7 mouse cellular contexts compared by ENCODE assay signal in the genomic region with DNA sequence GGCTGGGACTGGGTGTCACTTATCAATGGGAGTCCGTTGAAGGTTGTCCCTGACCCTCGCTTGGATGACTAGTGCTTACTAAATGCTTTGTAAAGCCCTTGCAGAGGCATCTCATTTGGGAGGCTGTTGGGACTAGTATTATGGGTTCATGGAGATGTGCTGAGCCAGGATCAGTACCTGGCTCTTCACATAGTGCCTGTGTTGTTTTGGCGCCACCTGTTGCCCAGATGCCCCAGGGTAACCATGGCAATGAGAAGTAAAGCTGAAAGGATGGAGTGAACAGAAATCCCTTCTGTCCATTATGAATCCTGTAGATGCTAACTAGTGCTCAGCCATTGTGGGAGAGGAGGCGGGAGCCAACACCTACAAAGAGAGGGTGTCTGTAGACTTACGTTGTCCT.
DNase-seq lines count a peak whose midpoint lies in the region; ATAC-seq and TF ChIP-seq lines count a peak whose summit lies in the region.

No protein-coding gene starts in this region.

- H3K4me1 ChIP-seq in kidney, adult 2 months (ENCODE audit: control insufficient read depth, insufficient read depth, low read length), result no peaks in the 10 kb centered on the region
- H3K4me1 ChIP-seq in kidney, embryonic 15.5 days, result no peaks in the 10 kb centered on the region; the same call in 1 of the 2 replicates
- H3K4me1 ChIP-seq in ES-Bruce4 (ENCODE audit: control insufficient read depth, insufficient read depth, low read length), result no peaks in the 10 kb centered on the region
- no peaks in the 10 kb centered on the region for H3K4me1 ChIP-seq in bone marrow, adult 2 months (ENCODE audit: control insufficient read depth, insufficient read depth, low read length)
- no peaks in the 10 kb centered on the region for H3K4me1 ChIP-seq in limb, embryonic 11.5 days (ENCODE audit: control insufficient read depth, insufficient read depth, low read length)
- peaks cover 3% of the 10 kb centered on the region; the same call in 1 of the 2 replicates for H3K4me1 ChIP-seq in hindbrain, embryonic 16.5 days (ENCODE audit: control insufficient read depth, insufficient read depth, low read depth, low read length)

- H3K9me3 ChIP-seq in kidney, embryonic 15.5 days (replicated peaks), result no peaks in the 10 kb centered on the region
- no peaks in the 10 kb centered on the region for H3K9me3 ChIP-seq in ES-Bruce4 (replicated peaks; ENCODE audit: control insufficient read depth, insufficient read depth, low read length, poor library complexity, severe bottlenecking)
- no peaks in the 10 kb centered on the region for H3K9me3 ChIP-seq in limb, embryonic 11.5 days (ENCODE audit: control insufficient read depth, low read length)
- H3K9me3 ChIP-seq in hindbrain, embryonic 16.5 days (ENCODE audit: control insufficient read depth, low read length), result no peaks in the 10 kb centered on the region

- no peak overlapping the region for H3K9ac ChIP-seq in kidney, embryonic 15.5 days
- H3K9ac ChIP-seq in ES-Bruce4 (ENCODE audit: low read depth, poor library complexity, severe bottlenecking), result no peak overlapping the region
- no peak overlapping the region for H3K9ac ChIP-seq in limb, embryonic 11.5 days (ENCODE audit: low read length)
- H3K9ac ChIP-seq in hindbrain, embryonic 16.5 days (ENCODE audit: low read depth, low read length), result no peak overlapping the region

- ATAC-seq in kidney, embryonic 15.5 days (replicated peaks; ENCODE audit: low FRiP score), result no peak
- ATAC-seq in limb, embryonic 11.5 days (ENCODE audit: insufficient number of reproducible peaks, low FRiP score, low TSS enrichment, low read depth), result no peak
- ATAC-seq in hindbrain, embryonic 16.5 days, result no peak

- H3K36me3 ChIP-seq in kidney, adult 2 months (ENCODE audit: control insufficient read depth, insufficient read depth, low read length), result no peaks in the 10 kb centered on the region
- no peaks in the 10 kb centered on the region for H3K36me3 ChIP-seq in kidney, embryonic 15.5 days
- H3K36me3 ChIP-seq in ES-Bruce4 (ENCODE audit: control insufficient read depth, insufficient read depth, low read length, poor library complexity, severe bottlenecking), result no peaks in the 10 kb centered on the region
- no peaks in the 10 kb centered on the region for H3K36me3 ChIP-seq in limb, embryonic 11.5 days (ENCODE audit: control insufficient read depth, insufficient read depth, low read length)
- no peaks in the 10 kb centered on the region for H3K36me3 ChIP-seq in hindbrain, embryonic 16.5 days (ENCODE audit: control insufficient read depth, insufficient read depth, low read length)

- peak; percentile 65 for DNase-seq in kidney, adult 2 months
- peak; percentile 46 for DNase-seq in limb, embryonic 11.5 days (ENCODE audit: low spot score)
- peak; percentile 55 for DNase-seq in thymus, postnatal 0 days (ENCODE audit: low spot score)

- no peak overlapping the region for H3K4me3 ChIP-seq in kidney, adult 2 months (ENCODE audit: insufficient read depth, low read depth, low read length)
- H3K4me3 ChIP-seq in kidney, embryonic 15.5 days (replicated peaks), result no peak overlapping the region
- no peak overlapping the region for H3K4me3 ChIP-seq in ES-Bruce4 (ENCODE audit: low read depth, low read length)
- no peak overlapping the region for H3K4me3 ChIP-seq in bone marrow, adult 2 months (replicated peaks; ENCODE audit: control insufficient read depth, low read depth, low read length)
- no peak overlapping the region for H3K4me3 ChIP-seq in limb, embryonic 11.5 days (ENCODE audit: low read depth, low read length)
- H3K4me3 ChIP-seq in hindbrain, embryonic 16.5 days (ENCODE audit: low read length), result no peak overlapping the region

- no peaks in the 10 kb centered on the region for H3K27me3 ChIP-seq in kidney, adult 2 months (replicated peaks; ENCODE audit: control insufficient read depth, insufficient read depth, low read length)
- no peaks in the 10 kb centered on the region for H3K27me3 ChIP-seq in kidney, embryonic 15.5 days
- no peaks in the 10 kb centered on the region for H3K27me3 ChIP-seq in ES-Bruce4 (ENCODE audit: control insufficient read depth, insufficient read depth, low read length, poor library complexity, severe bottlenecking)
- no peaks in the 10 kb centered on the region for H3K27me3 ChIP-seq in limb, embryonic 11.5 days (ENCODE audit: control insufficient read depth, insufficient read depth, low read length)
- H3K27me3 ChIP-seq in hindbrain, embryonic 16.5 days (replicated peaks; ENCODE audit: control insufficient read depth, insufficient read depth, low read length), result no peaks in the 10 kb centered on the region

- no peak overlapping the region for H3K27ac ChIP-seq in kidney, adult 2 months (ENCODE audit: insufficient read depth, low read depth, low read length)
- H3K27ac ChIP-seq in kidney, embryonic 15.5 days, result no peak overlapping the region
- H3K27ac ChIP-seq in ES-Bruce4 (ENCODE audit: insufficient read depth, low read length), result no peak overlapping the region
- H3K27ac ChIP-seq in bone marrow, adult 2 months (ENCODE audit: control insufficient read depth, insufficient read depth, low read depth, low read length, poor library complexity), result no peak overlapping the region
- H3K27ac ChIP-seq in limb, embryonic 11.5 days (replicated peaks; ENCODE audit: low read depth, low read length), result no peak overlapping the region
- no peak overlapping the region for H3K27ac ChIP-seq in hindbrain, embryonic 16.5 days (ENCODE audit: low read depth, low read length)

- TF ChIP-seq EP300 in ES-Bruce4 (IDR thresholded peaks at IDR 0.05; ENCODE audit: insufficient read depth, low read depth, low read length), result no peak

- no peak overlapping the region for H3K4me2 ChIP-seq in kidney, embryonic 15.5 days
- no peak overlapping the region for H3K4me2 ChIP-seq in limb, embryonic 11.5 days (ENCODE audit: low read depth, severe bottlenecking)
- H3K4me2 ChIP-seq in hindbrain, embryonic 16.5 days (ENCODE audit: low read length), result no peak overlapping the region

- no peak for TF ChIP-seq POLR2A in kidney, adult 2 months (IDR thresholded peaks at IDR 0.05; ENCODE audit: low read depth, low read length)
- TF ChIP-seq POLR2A in ES-Bruce4 (IDR thresholded peaks at IDR 0.05; ENCODE audit: insufficient read depth, low read length), result no peak
- no peak for TF ChIP-seq POLR2A in bone marrow, adult 2 months (IDR thresholded peaks at IDR 0.05; ENCODE audit: borderline replicate concordance, control insufficient read depth, low read depth, low read length)

- WGBS in kidney, adult 2 months, result 74% methylated on average over 5 of the region's 5 CpGs
- WGBS in kidney, embryonic 15.5 days, result 72% methylated on average over 5 of the region's 5 CpGs
- WGBS in bone marrow, adult 2 months, result 81% methylated on average over 5 of the region's 5 CpGs
- WGBS in limb, embryonic 11.5 days, result 70% methylated on average over 5 of the region's 5 CpGs
- WGBS in hindbrain, embryonic 16.5 days, result 54% methylated on average over 5 of the region's 5 CpGs

- TF ChIP-seq CTCF in kidney, adult 2 months (conservative IDR thresholded peaks at IDR 0.05; ENCODE audit: insufficient read depth, insufficient read length, low read depth, low read length), result peak; percentile 76
- peak; percentile 65 for TF ChIP-seq CTCF in ES-Bruce4 (IDR thresholded peaks at IDR 0.05; ENCODE audit: low read depth, low read length)
- peak; percentile 80 for TF ChIP-seq CTCF in bone marrow, adult 2 months (IDR thresholded peaks at IDR 0.05; ENCODE audit: control insufficient read depth, insufficient read depth, low read length)
